Mouse (Mus musculus): ENCODE results near the gene Ppil4.

Gene Ppil4

GRCm38 (mm10) chr10:7824663-7825280 lies 32.1 kb downstream of the Ppil4 start:
- DNase-seq (ENCODE audit: low spot score in 2 of 2) = peak; percentile 51 to 64

- no peak for DNase-seq (ENCODE audit: low spot score in 2 of 2)
Observed at GRCm38 (mm10) chr10:7825281-7825665, 32.6 kb downstream of the Ppil4 start.

- no peak for DNase-seq (ENCODE audit: low spot score in 2 of 2)
Observed at GRCm38 (mm10) chr10:7826106-7826505, 33.4 kb downstream of the Ppil4 start.

GRCm38 (mm10) chr10:7832171-7832676 lies 39.5 kb downstream of the Ppil4 start, which contains the start of gene Zc3h12d:
Gene Zc3h12d (plus strand): TSS chr10:7832470.
- DNase-seq (ENCODE audit: low spot score in 2 of 2) = peak; percentile 54 to 66

- peak; percentile 55 to 73 for DNase-seq (ENCODE audit: low spot score in 2 of 2)
Observed at GRCm38 (mm10) chr10:7833377-7834165, 40.9 kb downstream of the Ppil4 start.

- peak in 1 of 2 experiments; percentile 55 for DNase-seq (ENCODE audit: low spot score in 2 of 2)
Observed at GRCm38 (mm10) chr10:7834671-7835225, 42.1 kb downstream of the Ppil4 start.

GRCm38 (mm10) chr10:7836902-7837301 lies 44.2 kb downstream of the Ppil4 start:
- DNase-seq (ENCODE audit: low spot score in 2 of 2) = no peak

- DNase-seq (ENCODE audit: low spot score in 2 of 2) = no peak
Observed at GRCm38 (mm10) chr10:7837446-7837845, 44.8 kb downstream of the Ppil4 start.

- DNase-seq (ENCODE audit: low spot score in 2 of 2) = no peak
Observed at GRCm38 (mm10) chr10:7838036-7838435, 45.3 kb downstream of the Ppil4 start.

GRCm38 (mm10) chr10:7838874-7839421 lies 46.3 kb downstream of the Ppil4 start:
- DNase-seq (ENCODE audit: low spot score in 2 of 2) = no peak

- peak in 1 of 2 experiments; percentile 76 for DNase-seq (ENCODE audit: low spot score in 2 of 2)
Observed at GRCm38 (mm10) chr10:7839551-7840352, 47.1 kb downstream of the Ppil4 start.

- DNase-seq (ENCODE audit: low spot score in 2 of 2) = no peak
Observed at GRCm38 (mm10) chr10:7840353-7840733, 47.7 kb downstream of the Ppil4 start.

- DNase-seq (ENCODE audit: low spot score in 2 of 2) = no peak
Observed at GRCm38 (mm10) chr10:7840785-7841184, 48.1 kb downstream of the Ppil4 start.

- DNase-seq (ENCODE audit: low spot score in 2 of 2) = no peak
Observed at GRCm38 (mm10) chr10:7841571-7842080, 48.9 kb downstream of the Ppil4 start.

- DNase-seq (ENCODE audit: low spot score in 2 of 2) = no peak
Observed at GRCm38 (mm10) chr10:7843181-7843580, 50.5 kb downstream of the Ppil4 start.

- peak; percentile 50 to 61 for DNase-seq (ENCODE audit: low spot score in 2 of 2)
Observed at GRCm38 (mm10) chr10:7844161-7844560, 51.5 kb downstream of the Ppil4 start.

- DNase-seq (ENCODE audit: low spot score in 2 of 2) = no peak
Observed at GRCm38 (mm10) chr10:7845136-7845535, 52.4 kb downstream of the Ppil4 start.

GRCm38 (mm10) chr10:7845991-7846390 lies 53.3 kb downstream of the Ppil4 start:
- no peak for DNase-seq (ENCODE audit: low spot score in 2 of 2)

- peak in 1 of 2 experiments; percentile 59 for DNase-seq (ENCODE audit: low spot score in 2 of 2)
Observed at GRCm38 (mm10) chr10:7847166-7847605, 54.5 kb downstream of the Ppil4 start.

- DNase-seq (ENCODE audit: low spot score in 2 of 2) = no peak
Observed at GRCm38 (mm10) chr10:7851891-7852290, 59.2 kb downstream of the Ppil4 start.

- DNase-seq (ENCODE audit: low spot score in 2 of 2) = no peak
Observed at GRCm38 (mm10) chr10:7860494-7860893, 67.8 kb downstream of the Ppil4 start.

Measured in natural killer cell, adult 2 months (primary cell).